Mouse (Mus musculus) monocyte, adult 5-6 weeks (primary cell): ENCODE measurements around the gene Ptpn7. TPM values are rescaled to one million over a fixed set of nuclear protein-coding genes. Genes with fewer than 3 reads are reported as not detected.

Source experiments
- ATAC-seq: fragments of 153-309, 156-312 bp; replicated peaks from 2 replicates; pipeline ENCODE4 v1.8.0; 2017; ENCODE audit warnings: mild to moderate bottlenecking; ENCODE audit not compliant: low TSS enrichment, insufficient number of reproducible peaks, severe bottlenecking, poor library complexity, low FRiP score
- total RNA-seq: library from RNA; stranded (forward); fragments of 200-1000, 200-491, 200-594 nt; gene quantifications from 3 replicates; pipeline ENCODE4 v1.2.3, GENCODE M21; 2017

Ptpn7 gene
- total RNA-seq, 1 experiment from 2014 or later = 26.0 TPM

DNA sequence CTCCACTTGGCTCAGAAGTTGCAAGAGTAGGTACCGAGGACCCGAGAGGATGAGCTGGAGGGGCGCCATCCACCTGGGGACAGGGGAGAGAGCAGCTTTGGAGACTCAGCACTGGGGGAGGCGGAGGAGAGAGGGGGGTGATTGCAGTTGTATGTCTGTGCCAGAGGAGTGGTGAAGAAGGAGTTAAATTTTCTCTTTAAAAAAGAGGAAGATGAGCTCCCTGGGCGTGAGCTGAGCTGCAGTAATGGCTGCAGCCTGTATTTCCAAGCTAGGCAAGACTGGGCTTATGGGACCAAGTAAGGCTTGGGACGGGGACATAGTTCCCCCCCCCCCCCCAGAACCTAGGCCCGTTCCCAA, 15.2 kb downstream of the Ptpn7 start:
- peak; percentile 61 for ATAC-seq

DNA sequence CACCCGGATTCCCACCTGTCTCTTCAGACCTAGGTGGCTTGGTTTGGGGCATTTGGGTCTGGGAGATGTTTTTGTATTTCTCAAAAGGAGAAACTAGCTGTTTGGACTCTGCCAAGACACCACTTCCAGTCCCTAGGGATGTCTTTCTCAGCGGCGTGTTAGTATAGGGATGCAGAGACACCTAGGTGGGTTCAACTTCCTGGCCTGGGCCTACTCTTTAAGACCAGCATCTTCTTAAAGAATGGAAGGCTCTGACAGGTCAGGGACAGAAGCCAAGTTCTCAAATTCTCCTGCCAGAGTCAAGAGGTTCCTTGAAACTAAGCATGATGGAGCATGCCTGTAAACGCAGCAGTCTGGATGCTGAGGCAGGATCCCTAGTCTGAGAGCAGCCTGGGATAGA, 16.0 kb downstream of the Ptpn7 start:
- no peak for ATAC-seq

DNA sequence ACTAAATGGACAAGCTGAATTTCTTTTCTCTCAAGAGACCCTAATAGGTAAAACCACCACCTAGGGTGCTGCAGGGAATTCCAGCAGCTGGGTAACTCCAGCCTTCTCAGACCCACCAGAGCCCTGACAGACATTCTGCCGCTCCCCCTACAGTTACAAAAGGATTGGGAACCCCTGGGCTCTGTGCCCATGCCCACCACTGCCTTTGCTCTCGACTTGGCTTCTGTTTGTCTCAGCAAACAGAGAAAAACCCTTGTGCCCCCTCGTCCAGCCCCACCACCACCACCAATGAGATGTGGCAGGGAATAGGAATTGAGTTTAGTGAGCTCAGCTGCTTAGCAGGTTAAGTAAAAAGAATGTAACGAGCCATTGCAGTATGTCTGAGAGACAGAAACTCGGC, 16.5 kb downstream of the Ptpn7 start:
- ATAC-seq = no peak

DNA sequence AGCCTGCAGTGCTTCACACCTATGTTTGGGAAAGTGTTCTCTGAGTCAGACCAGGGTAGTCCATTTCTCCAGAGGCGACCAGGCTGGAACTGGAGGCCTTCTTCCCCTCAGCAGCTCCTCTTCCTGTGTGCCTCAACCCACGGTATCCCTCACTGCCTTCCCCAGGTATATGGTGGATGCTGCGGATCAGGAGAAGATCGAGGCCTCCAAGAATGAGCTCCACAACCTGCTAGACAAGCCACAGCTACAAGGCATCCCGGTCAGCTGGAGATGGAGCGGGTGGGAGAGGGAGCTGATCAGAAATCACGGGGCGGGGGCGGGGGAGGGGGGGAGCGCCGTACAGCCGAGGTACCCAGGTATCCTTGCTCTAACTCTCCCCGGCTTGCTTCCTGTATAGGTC, 21.5 kb downstream of the Ptpn7 start:
- no peak for ATAC-seq

DNA sequence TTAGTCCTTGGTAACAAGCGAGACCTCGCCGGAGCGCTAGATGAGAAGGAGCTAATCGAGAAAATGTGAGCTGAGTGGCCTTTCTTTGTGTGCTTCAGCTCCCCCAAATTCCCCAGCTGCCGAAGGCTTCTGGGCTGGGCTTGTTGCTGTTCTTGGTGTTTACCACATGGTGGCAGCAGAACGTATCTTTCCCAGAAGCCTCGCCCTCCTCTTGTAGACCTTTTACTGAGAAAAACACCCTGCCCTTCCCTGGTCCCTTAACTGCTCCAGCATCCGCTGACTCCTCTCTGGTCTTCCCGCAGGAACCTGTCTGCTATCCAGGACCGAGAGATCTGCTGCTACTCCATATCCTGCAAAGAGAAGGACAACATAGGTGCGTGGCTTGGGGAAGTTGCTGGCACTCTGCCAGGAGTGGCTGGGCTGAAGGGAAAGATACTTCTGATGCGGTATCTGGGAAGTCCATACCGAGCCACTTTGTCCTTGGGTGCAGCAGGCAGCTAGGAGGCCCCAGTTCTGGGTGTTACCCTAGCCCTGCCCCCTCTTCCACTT, 22.0 kb downstream of the Ptpn7 start:
- peak; percentile 74; the same call in 1 of the 2 replicates for ATAC-seq

DNA sequence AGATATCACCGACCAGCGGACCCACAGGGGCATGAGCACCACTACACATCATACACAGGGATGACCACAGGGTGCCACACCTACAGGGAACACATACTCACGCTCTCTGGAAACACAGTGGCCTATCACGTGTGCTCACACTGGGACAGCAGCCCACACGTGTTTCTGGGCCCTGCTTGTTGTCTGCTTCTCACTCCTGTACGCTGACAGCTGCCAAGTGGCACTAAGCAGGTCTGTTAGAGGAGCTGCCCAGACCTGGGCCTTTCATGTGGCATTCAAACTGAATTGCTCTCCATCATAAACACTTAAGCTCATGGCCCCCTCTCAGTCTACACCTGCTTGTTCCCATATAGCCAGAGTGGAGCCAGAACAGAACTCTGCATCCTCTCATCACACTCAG, 23.8 kb downstream of the Ptpn7 start:
- no peak for ATAC-seq

DNA sequence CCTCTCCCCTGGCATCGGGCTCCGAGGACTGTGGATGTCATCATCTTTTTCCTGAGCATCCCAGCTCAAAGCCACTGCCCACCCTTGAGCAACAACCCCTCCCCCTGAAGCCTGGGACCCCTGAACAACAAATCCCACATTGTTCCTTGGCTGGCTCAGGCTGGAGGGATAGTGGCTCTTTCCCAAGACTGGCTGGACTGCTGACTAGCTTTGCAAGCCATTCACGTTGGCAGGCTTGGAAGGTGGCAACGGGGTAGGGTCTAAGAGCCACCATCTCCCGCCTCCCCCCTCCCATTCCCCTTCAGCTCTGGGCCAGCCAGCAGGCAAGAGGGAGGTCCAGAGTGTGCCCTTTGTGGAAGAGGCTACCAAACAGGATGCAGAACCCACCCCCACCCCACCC, 26.1 kb downstream of the Ptpn7 start:
- ATAC-seq = no peak

DNA sequence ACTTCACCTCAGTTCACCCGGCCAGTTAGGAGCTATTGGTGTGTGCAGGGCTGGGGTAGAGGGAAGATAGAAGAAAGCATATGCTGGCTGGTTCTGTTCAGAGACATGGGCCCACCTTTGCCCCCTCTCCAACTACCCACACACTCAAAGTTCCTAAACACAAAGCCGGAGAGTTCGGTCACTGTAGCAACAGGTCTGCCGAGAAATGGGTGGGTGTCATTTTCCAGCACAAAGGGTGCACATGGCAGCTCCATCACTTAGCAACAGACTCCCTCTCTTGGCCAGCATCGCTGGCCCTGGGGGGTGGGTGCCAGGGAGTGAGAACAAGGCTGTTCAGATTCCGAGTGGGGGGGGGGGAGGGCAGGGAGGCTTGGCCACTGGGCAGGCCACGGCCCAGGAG, 26.6 kb downstream of the Ptpn7 start:
- ATAC-seq = no peak

DNA sequence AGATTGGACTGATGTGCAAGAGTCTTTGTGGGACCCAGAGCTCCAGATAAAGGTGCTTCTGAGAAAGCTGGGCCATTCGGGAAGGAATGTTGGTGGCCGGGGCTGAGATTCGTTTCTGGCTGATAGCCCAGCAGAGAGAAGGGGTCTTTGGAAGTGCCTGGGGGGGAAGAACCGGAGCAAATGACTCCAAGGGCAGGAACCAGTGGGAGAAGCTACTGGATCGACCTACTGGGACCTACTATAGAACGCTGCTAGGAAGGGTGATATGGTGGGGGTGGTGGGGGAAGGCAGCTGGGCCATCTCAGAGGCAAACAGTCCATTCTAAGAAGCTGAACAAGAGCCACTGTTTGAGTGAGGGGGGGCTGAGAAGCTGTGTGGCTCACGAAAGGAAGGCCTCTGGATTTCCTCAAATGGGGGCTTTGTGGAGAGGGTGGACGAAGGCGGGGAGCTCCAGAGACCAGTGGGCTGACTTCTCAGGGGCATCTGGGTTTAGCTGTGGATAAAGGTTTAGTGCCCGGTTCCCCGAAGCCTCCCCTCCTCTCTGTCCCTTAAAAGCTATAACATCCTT, 27.1 kb downstream of the Ptpn7 start:
- ATAC-seq = no peak

DNA sequence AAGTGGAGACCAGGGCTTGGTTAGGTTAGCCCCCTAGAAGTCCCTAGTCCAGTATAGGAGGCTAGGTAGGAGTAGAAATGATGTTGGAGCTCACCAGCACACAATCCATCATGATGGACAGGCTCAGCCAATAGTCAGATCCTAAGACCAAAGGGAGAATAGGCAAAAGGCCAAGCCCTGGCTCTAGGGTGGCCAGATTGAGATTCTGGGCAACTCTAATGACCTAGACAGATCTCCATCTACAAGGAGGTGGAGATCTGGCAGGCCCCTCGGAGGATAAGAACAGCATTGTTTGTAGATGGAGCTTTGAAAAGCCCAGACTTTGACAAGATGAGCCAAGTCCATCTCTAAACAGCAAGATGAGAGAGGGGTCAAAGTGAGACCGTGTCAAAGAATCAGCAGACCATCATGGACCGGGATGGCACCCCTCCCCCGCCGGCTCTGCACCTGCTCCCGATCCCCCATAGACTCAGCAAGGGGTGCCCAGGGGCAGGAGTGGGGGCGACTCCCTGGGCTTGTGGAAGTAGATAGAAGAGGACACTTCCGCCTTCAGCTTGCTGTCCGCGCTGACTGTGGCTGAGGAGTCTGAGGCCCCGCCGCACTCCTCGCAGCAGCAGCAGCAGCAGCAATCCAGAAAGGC, 28.0 kb downstream of the Ptpn7 start:
- ATAC-seq = no peak

DNA sequence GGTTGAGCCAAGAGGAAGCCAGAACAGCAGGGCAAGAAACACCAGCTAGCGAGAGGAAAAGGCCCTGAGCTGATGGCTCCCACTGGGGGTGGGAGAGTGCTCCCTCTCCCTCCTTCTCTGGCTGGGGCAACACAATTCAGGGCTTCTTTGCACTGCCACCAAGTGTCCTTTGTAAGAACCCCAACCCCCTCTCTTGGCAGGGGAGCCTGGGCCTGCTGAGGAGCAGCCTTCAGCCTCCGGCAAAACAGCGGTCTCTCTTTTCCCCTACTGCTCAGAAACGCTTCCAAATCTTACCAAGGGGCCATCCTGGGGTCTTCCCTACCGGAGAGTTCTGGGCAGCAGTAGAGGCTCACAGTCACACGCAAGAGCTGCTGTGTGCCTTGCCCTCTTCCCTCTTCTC, 30.2 kb downstream of the Ptpn7 start:
- ATAC-seq = no peak

DNA sequence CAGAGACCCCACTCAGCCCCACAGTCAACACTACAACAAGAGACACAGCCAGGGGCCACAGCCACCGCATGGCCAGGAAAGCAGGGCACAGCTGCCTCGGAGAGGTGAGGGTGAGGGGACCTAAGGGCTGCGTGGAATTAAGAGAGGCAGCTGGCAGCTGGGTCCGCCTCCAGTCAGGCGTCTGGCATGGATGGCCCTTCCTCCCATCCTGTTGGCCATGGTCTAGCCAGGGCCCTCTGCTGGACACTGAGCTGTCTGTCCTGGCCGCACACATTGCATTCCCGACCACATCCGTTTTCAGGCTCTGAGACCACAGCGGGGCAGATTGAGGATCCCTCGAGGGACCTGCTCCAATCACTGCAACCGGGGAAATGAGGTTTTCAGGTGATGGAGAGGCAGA, 34.9 kb downstream of the Ptpn7 start, which contains the start of gene Gpr37l1:
TSS of gene Gpr37l1 (minus strand) at position 247 of the 400 bp plus-strand sequence.
- ATAC-seq = no peak

DNA sequence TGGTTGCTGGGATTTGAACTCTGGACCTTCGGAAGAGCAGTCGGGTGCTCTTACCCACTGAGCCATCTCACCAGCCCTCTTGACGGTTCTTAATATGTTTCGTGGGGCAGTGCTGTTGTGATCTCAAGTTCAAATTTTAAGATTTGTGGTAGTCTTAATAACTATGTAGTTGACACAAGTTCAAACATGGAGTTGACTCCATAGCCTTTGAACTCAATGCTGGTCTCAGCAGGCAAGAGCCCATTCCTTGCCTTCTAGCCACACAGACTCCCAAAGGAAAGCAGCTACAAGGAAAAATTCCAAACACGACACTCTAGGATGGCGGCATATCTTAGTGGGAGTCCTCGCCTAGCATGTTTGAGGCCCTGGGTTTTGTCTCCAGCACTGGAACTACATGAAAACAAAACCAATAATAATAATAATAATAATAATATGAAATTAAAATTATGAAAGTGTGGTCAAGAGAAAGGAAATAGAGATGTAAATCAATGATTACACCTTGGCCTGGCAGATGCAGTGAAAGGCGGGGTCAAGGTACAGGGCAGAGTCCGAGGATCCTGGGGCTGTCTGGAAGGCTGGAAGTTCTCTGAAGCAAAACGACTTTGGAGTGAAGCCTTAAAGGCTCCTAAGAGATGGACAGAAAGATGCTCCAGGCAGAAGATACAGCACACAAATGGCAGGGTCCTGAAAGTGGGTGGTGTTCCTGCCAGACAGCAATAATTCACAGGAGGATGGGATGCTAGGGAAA, 36.1 kb downstream of the Ptpn7 start:
- no peak for ATAC-seq

DNA sequence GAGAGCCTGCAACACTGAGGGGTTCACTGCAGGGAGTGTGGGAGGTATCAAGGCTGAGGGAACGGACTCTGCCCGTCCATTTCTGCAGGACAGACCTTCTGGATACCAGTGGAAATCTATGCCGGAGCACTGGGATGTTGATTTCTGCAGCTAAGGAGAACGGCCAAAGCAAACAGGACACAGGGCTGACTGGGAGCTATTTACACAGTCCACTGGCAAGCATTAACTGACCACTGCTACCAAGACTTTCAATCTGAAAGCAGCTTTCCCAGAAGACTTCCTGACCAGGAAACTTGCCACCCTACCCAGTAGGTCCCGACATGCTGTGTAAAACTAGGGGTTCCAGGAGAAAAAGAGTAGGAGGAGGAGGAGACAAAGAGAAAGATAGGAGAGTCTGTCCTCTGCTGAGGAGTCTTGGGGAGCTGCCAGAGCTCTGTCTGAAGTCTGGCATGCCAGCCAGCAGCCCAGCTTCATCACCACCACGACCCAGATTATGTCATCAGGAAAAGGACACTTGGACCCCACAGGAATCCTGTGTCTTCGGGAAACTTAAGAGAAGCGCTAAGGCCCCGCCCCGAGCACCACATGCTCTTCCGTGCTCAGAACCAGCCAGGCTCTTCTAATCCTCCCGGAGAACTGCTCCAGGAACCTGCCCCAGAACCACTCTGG, 37.2 kb downstream of the Ptpn7 start:
- no peak for ATAC-seq

DNA sequence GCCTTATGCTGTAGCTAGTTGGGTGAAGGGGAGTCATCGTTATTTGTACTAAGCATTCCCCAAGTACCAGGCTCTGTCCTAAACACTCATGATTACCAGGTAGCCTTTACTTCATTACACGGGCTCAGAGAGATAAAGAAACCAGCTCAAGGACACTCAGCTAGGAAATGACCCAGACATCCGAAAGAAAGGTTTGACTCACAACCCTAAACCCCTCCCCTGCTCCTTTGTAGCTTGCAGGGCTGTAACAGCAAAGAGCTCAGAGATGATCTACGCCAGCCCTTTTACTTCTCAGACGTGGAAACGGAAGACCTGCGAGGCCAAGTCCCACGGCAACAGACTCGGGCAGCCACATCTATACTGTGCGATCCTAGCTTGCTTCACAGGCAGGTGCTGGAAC, 37.8 kb downstream of the Ptpn7 start:
- no peak for ATAC-seq

DNA sequence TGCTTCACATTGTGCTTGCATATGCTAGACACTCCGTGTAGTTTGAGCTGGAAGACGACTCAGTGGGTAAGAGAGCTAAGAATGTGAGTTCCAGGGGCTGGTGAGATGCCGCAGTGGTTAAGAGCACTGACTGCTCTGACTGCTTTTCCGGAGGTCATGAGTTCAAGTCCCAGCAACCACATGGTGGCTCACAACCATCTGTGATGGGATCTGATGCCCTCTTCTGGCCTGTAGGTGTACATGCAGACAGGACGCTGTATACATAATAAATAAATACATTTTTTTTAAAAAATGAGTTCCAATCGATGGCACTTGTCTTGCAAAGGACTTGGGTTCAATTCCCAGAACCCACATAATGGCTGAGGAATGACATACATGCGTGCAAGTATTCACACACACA, 38.7 kb downstream of the Ptpn7 start:
- ATAC-seq = no peak

DNA sequence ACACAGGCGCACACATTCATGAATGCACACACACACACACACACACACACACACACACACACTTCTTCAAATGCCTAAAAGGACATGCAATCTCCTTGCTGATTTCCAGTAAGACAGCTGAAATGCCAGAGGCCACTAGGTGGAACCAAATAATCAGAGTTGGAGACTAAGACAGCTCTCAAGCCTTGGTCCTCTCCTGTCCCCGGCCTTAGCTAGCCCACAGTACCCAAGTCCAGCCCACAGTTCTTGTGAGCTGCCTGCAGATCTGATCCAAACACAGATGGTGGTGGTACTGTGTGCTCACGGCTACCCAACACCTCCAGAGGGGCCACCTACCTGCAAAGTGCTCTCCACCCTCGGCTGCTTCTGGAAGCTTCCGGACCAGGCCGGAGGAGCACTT, 39.5 kb downstream of the Ptpn7 start:
- ATAC-seq = no peak

DNA sequence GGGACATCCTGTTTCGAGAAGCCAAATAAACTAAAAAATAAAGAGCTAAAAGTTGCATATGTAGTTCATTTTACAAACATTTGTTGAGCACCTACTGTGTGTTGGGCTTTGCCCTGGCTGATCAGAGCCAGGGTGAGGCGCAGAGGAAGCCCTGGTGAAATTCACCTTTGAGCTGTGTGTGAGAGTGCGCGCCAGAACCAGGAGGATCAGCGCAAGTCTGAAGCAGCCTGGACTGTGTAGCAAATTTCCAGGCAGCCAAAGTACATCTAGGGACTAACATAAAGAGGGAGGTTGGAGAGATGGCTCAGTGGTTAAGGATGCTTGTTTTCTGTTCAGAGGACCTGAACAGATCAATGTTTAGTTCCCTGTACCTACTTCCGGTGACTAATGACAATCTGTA, 40.8 kb downstream of the Ptpn7 start:
- ATAC-seq = no peak

DNA sequence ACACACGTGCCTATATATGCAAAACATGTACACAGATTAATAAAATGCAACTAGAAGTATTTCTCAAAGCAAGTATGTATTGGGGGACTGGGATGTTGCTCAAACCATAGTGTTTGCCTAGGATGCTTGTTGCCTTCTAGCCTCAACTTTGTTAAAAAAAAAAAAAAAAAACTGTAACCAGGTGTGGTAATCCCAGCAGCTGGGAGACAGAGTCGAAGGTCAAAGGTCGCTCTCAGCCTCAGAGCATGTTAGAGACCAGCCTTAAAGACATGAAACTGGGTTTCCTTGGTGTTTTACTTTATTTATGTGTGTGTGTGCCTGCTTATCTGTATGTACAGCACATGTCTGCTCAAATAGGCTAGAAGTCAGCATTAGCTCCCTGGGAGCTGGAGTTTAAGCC, 42.7 kb downstream of the Ptpn7 start:
- no peak for ATAC-seq
